Mouse (Mus musculus) MEL-GATA-1-ER (cell line): ENCODE measurements around the gene Dhrs2.

Experiments
- DNase-seq: peaks from one replicate; pipeline ENCODE4 v3.0.0-alpha.2; 2012; ENCODE audit warnings: low read depth; ENCODE audit errors: extremely low read depth

Dhrs2 gene

GRCm38 (mm10) chr14:55221707-55222106, at the start of gene Dhrs2:
Gene Dhrs2, plus strand, starts transcription at chr14:55222007.
- DNase-seq = no peak

GRCm38 (mm10) chr14:55174164-55174563, 47.6 kb upstream of the Dhrs2 start:
- DNase-seq = no peak

DNA sequence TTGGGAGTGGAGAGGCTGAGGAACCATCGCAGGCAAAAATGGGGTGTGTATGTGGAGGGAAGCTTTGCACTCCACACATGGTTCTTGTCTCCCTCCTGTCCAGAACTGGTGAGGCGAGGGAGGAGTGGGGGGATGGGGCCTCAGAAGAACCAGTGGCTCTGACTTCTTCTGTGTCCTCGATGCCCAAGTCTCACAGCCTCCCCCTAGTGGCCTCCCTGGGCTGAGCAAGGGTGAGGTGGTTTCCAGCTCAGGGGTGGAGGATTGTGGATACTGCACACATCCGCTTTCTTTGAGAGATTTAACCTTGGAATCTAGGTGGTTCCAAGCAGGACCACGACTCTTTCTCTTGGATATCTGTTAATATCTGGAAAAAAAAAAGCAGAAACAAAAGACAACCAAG, 44.5 kb upstream of the Dhrs2 start:
- DNase-seq = peak; percentile 21

GRCm38 (mm10) chr14:55180951-55181350, 40.9 kb upstream of the Dhrs2 start:
- DNase-seq = no peak

GRCm38 (mm10) chr14:55183231-55183630, 38.6 kb upstream of the Dhrs2 start:
- DNase-seq = no peak

- DNase-seq = no peak
Measured at GRCm38 (mm10) chr14:55184640-55185145, 37.1 kb upstream of the Dhrs2 start.

DNA sequence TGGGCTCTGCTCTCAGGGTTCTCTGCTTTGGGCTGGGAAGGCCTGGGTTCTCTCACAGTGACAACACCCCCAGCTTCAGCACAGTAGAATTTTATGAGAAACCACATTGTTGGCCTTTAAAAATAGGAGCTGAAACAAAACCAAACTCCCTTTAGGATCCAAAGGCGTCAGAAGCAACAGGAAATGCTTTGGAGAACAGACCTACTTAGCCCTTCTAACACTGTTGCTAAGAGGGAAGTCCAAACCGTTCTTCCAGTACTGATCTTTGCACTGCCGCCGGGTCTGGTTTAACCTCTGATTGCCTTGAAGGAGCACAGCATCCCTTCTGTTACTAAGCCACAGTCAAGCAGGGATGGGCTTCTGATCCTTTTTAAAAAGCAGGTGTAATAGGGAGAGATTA, 33.3 kb upstream of the Dhrs2 start:
- no peak for DNase-seq

- no peak for DNase-seq
Measured at GRCm38 (mm10) chr14:55189351-55189769, 32.4 kb upstream of the Dhrs2 start.

DNA sequence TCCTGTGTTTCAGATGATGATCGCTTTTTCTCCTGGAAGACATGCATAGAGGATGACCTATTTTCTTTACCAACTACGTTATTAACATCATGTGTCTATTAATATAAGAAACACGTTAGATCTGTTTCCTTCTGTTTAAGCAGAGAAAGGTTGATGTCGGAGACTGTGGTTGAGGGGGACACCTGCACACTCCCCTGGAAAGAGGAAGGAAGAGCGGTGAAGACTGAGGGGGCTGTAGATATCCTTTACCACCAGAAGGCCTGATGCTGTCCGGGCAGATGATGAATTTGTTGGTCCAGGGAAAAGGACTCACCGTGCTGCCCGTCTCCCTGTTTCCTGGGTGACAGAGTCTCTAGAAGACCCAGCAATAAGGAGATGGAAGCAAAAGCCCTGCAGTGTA, 28.5 kb upstream of the Dhrs2 start:
- no peak for DNase-seq

GRCm38 (mm10) chr14:55193876-55194635, 27.8 kb upstream of the Dhrs2 start:
- DNase-seq = no peak

DNA sequence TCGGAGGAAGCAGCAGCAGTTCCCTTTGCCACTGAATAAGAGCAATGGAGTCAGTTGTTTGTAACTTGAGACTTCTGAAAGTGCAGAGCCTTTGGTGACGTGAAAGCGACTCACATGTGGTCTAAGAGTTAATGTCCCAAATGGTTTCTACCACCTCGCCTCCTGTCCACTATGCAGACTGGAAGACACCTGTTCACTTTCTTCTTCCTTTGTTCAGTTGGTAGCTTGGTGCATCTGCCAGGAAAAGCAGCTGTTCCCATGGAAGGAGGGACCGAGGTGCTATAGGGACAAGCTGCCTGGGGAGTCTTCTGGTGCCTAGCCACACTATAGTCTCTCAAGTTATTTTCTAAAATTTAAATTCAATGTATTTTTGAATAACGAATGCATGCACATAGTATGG, 27.0 kb upstream of the Dhrs2 start:
- DNase-seq = no peak

- no peak for DNase-seq
Measured at GRCm38 (mm10) chr14:55197121-55197520, 24.7 kb upstream of the Dhrs2 start.

GRCm38 (mm10) chr14:55198187-55198586, 23.6 kb upstream of the Dhrs2 start:
- DNase-seq = no peak

- DNase-seq = no peak
Measured at GRCm38 (mm10) chr14:55204544-55204943, 17.3 kb upstream of the Dhrs2 start.

DNA sequence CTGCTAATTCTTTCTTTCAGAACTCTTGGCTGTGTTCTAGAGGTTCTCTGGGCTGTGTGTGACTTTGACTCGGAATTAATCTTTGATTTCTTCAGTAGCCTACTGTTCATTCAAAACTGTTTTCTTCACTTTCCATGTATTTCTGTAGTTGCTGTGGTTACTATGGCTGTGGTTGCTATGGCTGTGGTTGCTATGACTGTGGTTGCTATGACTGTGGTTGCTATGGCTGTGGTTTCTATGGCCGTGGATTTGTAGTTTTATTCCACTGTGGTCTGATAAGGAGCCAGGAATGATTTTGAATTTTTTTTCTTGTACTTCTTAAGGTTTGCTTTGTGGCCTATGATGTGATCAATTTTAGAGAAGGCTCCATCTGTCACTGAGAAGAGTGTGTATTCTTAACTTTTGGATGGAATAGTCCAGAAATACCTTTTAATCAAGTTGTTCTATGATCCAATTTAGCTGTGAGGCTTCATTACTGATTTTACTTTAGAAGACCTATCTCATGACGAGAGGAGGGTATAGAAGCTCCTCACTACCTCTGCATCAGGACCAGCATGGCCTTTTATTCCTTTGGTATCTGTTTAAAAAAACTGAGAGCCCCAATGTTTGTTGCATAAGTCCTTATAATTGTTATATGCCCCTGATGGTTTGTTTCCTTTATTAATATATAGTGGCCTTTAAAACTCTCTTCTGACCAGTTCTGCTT, 16.6 kb upstream of the Dhrs2 start:
- DNase-seq = no peak

- DNase-seq = no peak
Measured at GRCm38 (mm10) chr14:55208306-55208705, 13.5 kb upstream of the Dhrs2 start.

- no peak for DNase-seq
Measured at GRCm38 (mm10) chr14:55213621-55214020, 8.2 kb upstream of the Dhrs2 start.

GRCm38 (mm10) chr14:55214507-55214906, 7.3 kb upstream of the Dhrs2 start:
- peak; percentile 34 for DNase-seq

- no peak for DNase-seq
Measured at GRCm38 (mm10) chr14:55223172-55223571, 1.4 kb downstream of the Dhrs2 start.

- DNase-seq = no peak
Measured at GRCm38 (mm10) chr14:55234639-55235038, 12.8 kb downstream of the Dhrs2 start.

- no peak for DNase-seq
Measured at GRCm38 (mm10) chr14:55236685-55237084, 14.9 kb downstream of the Dhrs2 start.

DNA sequence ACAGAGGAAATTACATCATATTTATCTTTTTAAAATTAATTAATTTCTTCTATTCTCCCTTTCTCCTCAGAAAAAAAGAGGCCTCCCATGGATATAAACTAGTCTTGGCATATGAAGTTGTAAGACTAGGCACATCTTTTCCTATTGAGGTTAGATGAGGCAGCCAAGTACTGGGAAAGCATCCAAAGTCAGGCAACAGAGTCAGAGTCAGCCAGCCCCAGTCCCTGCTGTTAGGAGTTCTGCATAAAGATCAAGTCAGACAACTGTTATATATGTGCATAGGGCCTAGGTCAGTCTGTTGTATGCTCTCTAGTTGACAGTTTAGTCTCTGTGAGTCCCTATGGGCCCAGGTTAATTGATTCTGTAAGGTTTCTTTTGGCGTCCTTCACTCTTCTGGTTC, 20.9 kb downstream of the Dhrs2 start:
- DNase-seq = no peak

- no peak for DNase-seq
Measured at GRCm38 (mm10) chr14:55247181-55247580, 25.4 kb downstream of the Dhrs2 start.
